Mouse (Mus musculus): ENCODE measurements at regions not wholly inside any gene's neighbourhood (a gene's known extent, or its start where the extent isn't known, plus 50 kb on each side); places are given as distances from the start of the nearest gene placed in this dataset.

GRCm38 (mm10) chr9:30699848-30700247 lies 222.4 kb downstream of the Adamts15 start:
- TF ChIP-seq CTCF (IDR thresholded peaks at IDR 0.05; ENCODE audit: insufficient read depth, low read depth, low read length) (no peak), POLR2A (IDR thresholded peaks at IDR 0.05; ENCODE audit: insufficient read depth, low read depth, low read length) (no peak)

All from olfactory bulb, adult 2 months (tissue).